Mouse (Mus musculus) ES-Bruce4 (cell line): ENCODE measurements around the gene Iffo1. TPM values are rescaled to one million over a fixed set of nuclear protein-coding genes. Genes with fewer than 3 reads are reported as not detected.

Experiments
- H3K27ac ChIP-seq: 2 replicates; pipeline ENCODE4 v1.5.1; 2012; ENCODE audit warnings: low read length, inconsistent platforms; ENCODE audit not compliant: insufficient read depth
- H3K27me3 ChIP-seq: 2 replicates; pipeline ENCODE4 v1.6.1; 2012; ENCODE audit warnings: mild to moderate bottlenecking, low read length, inconsistent platforms; ENCODE audit not compliant: control insufficient read depth, poor library complexity, insufficient read depth, severe bottlenecking
- H3K36me3 ChIP-seq: 2 replicates; pipeline ENCODE4 v1.6.1; 2012; ENCODE audit warnings: inconsistent platforms, mild to moderate bottlenecking, low read length, moderate library complexity; ENCODE audit not compliant: control insufficient read depth, poor library complexity, insufficient read depth, severe bottlenecking
- H3K4me1 ChIP-seq: one replicate; pipeline ENCODE4 v1.8.1; 2011; ENCODE audit warnings: low read length; ENCODE audit not compliant: control insufficient read depth, insufficient read depth
- H3K4me3 ChIP-seq: 2 replicates; pipeline ENCODE4 v1.5.1; 2011; ENCODE audit warnings: low read depth, mild to moderate bottlenecking, low read length
- H3K9ac ChIP-seq: 2 replicates; pipeline ENCODE4 v1.6.1; 2012; ENCODE audit warnings: low read depth, mild to moderate bottlenecking, inconsistent platforms; ENCODE audit not compliant: poor library complexity, severe bottlenecking
- H3K9me3 ChIP-seq: replicated peaks from 2 replicates; pipeline ENCODE4 v1.6.1; 2012; ENCODE audit warnings: mild to moderate bottlenecking, low read length, inconsistent platforms; ENCODE audit not compliant: control insufficient read depth, poor library complexity, insufficient read depth, severe bottlenecking
- CTCF ChIP-seq: IDR thresholded peaks from one replicate; pipeline ENCODE4 v1.8.1; 2011; ENCODE audit warnings: low read depth, low read length
- EP300 ChIP-seq: IDR thresholded peaks from 2 replicates; pipeline ENCODE4 v1.6.1; 2011; ENCODE audit warnings: low read depth, low read length; ENCODE audit not compliant: insufficient read depth
- POLR2A ChIP-seq: IDR thresholded peaks from one replicate; pipeline ENCODE4 v1.8.1; 2011; ENCODE audit warnings: low read length; ENCODE audit not compliant: insufficient read depth
- polyA plus RNA-seq: library from polyadenylated mRNA; stranded (reverse); fragments of >200 nt; gene quantifications from 2 replicates; pipeline ENCODE4 v1.2.4, GENCODE M21; 2011; ENCODE audit warnings: low read depth; ENCODE audit not compliant: missing spikeins, insufficient read depth, insufficient read length

The Iffo1 gene
- polyA plus RNA-seq, 1 experiment: 8.3 TPM

DNA sequence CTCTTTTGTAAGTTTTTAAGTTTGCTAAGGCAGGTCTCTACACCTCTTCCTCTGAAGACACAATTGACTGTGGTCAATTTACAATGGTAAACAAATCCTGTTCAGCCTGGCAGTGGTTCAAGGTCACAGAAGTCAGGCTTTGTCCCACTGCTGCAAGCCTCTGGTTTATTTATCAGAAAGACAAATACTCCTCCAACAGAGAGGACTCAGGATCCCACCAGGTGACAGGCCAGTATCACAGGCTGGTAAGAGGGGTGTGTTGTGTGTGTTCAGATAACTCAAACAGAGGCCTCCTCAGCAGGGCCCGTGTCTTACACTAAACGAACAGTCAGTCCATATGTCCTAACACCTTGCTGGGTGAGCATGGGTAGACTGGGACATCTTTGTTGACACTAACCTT lies 27.4 kb downstream of the Iffo1 start:
- Histone ChIP-seq H3K27me3 (no peaks in the 10 kb centered on the region), H3K4me1 (peaks cover 11% of the 10 kb centered on the region), H3K9me3 (no peaks in the 10 kb centered on the region), H3K27ac (peak overlapping the region; percentile 67), H3K36me3 (peaks cover 81% of the 10 kb centered on the region), H3K9ac (no peak overlapping the region), H3K4me3 (no peak overlapping the region)
- TF ChIP-seq CTCF (no peak), POLR2A (no peak), EP300 (no peak)

DNA sequence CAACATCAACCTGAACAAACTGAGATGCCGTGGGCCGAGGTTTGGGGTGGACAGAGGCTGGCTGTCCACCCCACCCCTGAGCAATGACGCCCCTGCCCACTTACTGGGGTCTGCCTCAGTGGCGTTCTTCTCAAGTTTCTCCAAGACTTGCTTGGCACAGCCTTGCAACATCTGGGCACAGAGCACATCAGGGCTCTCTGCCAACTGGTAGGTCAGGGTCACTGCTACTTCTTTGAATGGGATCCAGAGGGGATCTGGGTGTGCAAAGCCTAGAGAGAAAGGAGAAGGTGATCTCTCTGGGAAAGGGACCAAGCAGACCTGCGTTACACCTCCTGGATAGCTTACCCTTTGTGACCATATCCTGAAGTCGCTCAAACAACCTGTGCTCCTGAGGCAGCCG lies 28.2 kb downstream of the Iffo1 start:
- H3K27ac ChIP-seq: peak overlapping the region; percentile 43
- H3K4me3 ChIP-seq: no peak overlapping the region
- no peak overlapping the region for H3K9ac ChIP-seq
- H3K9me3 ChIP-seq: no peaks in the 10 kb centered on the region
- H3K36me3 ChIP-seq: peaks cover 83% of the 10 kb centered on the region
- H3K27me3 ChIP-seq: no peaks in the 10 kb centered on the region
- H3K4me1 ChIP-seq: peaks cover 10% of the 10 kb centered on the region
- no peak for TF ChIP-seq EP300
- no peak for TF ChIP-seq POLR2A
- TF ChIP-seq CTCF: no peak

DNA sequence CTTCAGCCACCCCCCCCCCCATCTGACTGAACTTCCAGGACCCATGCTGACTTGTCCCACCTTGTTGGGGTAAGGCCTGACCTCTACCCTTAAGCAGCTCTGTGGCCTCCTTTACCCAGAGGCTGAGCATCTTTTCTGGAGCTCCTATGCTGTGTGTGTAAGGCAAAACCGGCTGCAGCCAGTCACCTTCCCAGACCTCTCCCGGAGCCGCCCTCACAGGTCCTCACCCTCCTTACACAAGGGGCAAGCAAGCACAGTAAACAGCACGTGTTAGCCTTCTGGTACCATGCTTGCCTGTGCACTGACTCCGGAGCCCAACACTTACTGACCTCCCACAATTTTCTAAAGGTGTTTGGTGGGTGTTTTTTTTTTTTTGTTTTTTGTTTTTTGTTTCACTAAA lies 30.4 kb downstream of the Iffo1 start:
- H3K4me1 ChIP-seq: peaks cover 7% of the 10 kb centered on the region
- TF ChIP-seq CTCF (no peak), EP300 (peak; percentile 68; the same call in 1 of the 2 replicates), POLR2A (no peak)
- H3K36me3 ChIP-seq: peaks cover 82% of the 10 kb centered on the region
- H3K27me3 ChIP-seq: no peaks in the 10 kb centered on the region
- H3K9ac ChIP-seq: no peak overlapping the region
- H3K4me3 ChIP-seq: no peak overlapping the region
- H3K9me3 ChIP-seq: no peaks in the 10 kb centered on the region
- peak overlapping the region; percentile 10; the same call in 1 of the 2 replicates for H3K27ac ChIP-seq

DNA sequence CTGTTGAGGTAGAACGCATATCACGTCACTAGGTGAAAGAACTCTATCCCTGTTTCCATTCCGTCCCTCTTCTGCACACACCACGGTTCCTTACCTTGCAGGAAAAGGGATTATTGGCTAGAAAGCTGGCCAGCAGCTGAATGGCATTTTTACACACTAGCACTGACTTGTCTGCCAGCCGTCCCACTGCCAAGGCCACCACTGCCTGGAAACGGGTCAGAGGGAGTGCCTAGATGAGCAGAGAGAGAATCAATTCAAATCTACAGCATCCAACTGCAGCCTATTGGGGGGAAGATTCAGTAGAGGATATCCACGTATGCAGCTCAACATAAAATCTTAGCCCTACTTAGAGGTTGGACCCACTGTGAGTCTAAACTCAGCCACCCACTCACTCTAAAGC lies 34.6 kb downstream of the Iffo1 start:
- TF ChIP-seq POLR2A (no peak), CTCF (no peak), EP300 (no peak)
- no peaks in the 10 kb centered on the region for H3K27me3 ChIP-seq
- H3K9me3 ChIP-seq: no peaks in the 10 kb centered on the region
- H3K4me1 ChIP-seq: no peaks in the 10 kb centered on the region
- H3K36me3 ChIP-seq: peaks cover 93% of the 10 kb centered on the region
- no peak overlapping the region for H3K27ac ChIP-seq
- H3K9ac ChIP-seq: no peak overlapping the region
- H3K4me3 ChIP-seq: no peak overlapping the region

DNA sequence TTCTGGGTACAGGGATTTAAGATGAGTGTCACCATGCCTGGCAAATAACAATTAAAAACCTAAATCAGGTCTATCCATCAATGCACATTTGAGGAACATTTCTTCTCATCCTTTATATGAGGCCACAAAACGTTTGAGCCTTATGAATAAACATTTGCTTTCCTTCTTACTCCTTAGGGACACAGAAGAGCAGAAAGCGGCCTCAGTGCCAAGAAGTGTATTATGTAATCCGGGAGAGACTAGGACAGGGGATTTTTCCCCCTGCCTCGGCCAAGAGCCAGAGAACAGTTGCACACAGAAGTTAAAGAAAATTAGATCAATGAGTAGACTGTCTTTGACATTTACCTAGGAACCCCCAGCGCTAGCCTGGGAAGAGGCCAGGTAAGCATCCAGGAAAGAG lies 37.1 kb downstream of the Iffo1 start:
- H3K9me3 ChIP-seq: no peaks in the 10 kb centered on the region
- no peak overlapping the region for H3K9ac ChIP-seq
- no peaks in the 10 kb centered on the region for H3K27me3 ChIP-seq
- no peaks in the 10 kb centered on the region for H3K4me1 ChIP-seq
- no peak overlapping the region for H3K27ac ChIP-seq
- H3K36me3 ChIP-seq: peaks cover 94% of the 10 kb centered on the region
- H3K4me3 ChIP-seq: no peak overlapping the region
- TF ChIP-seq CTCF: no peak
- no peak for TF ChIP-seq EP300
- TF ChIP-seq POLR2A: no peak

DNA sequence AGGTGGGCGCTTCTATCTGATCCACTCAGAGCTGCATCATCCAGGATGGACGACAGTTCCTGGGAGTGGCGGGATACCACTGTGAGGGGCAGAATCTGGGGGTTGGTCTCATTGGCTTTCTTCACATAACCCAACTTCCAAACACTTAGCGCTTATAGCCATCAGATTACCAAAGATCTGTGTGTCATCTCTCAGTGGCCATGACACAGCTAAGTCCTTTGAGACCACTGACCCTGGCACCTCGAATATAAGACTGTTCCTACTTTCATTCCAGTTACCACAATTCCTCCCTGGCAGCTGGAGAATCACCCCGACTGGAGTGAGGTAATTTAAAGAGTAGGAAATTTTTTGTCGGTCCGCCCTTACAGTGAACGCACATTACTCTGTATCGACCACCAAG lies 41.2 kb downstream of the Iffo1 start:
- Histone ChIP-seq H3K27me3 (no peaks in the 10 kb centered on the region), H3K9ac (no peak overlapping the region), H3K27ac (no peak overlapping the region), H3K4me1 (no peaks in the 10 kb centered on the region), H3K9me3 (no peaks in the 10 kb centered on the region), H3K4me3 (no peak overlapping the region), H3K36me3 (peaks cover 77% of the 10 kb centered on the region)
- TF ChIP-seq CTCF (no peak), POLR2A (no peak), EP300 (no peak)
